Mouse (Mus musculus) left cerebral cortex, postnatal 25 days (tissue): ENCODE results near the gene Dnajc8. TPM values are rescaled to one million over a fixed set of nuclear protein-coding genes. Genes with fewer than 3 reads are reported as not detected.

Experiments used
- DNase-seq, 2 experiments: peaks; one replicate each; pipeline ENCODE4 v3.0.0; 2022; ENCODE audit warnings: low spot score in 2 of 2, mixed read lengths in 1 of 2
- intact Hi-C: fragments of 180-260 bp; cut with DNase I; formaldehyde crosslinking; loops from one replicate; pipeline ENCODE4 v1.15.1; 2025
- total RNA-seq, 2 experiments: library from RNA; stranded (reverse); gene quantifications; 2 replicates each; pipeline ENCODE4 v1.2.3; 2021

Dnajc8 gene
- 10 to 100 TPM; 83.9 to 93.1 TPM for total RNA-seq

- DNase-seq: peak; percentile 93 to 95
- intact Hi-C loops: loop anchor here (10.0 kb wide), 1 partner anchor 369 kb away; no protein-coding TSS in a partner anchor
Observed at GRCm38 (mm10) chr4:132535406-132536121, at the start of gene Dnajc8. Dnajc8 (plus strand) TSS chr4:132535550.

- intact Hi-C loops: no loop called here
- no peak for DNase-seq
Observed at GRCm38 (mm10) chr4:132488521-132488920, 46.8 kb upstream of the Dnajc8 start.

- no peak for DNase-seq
- intact Hi-C loops: no loop called here
Observed at GRCm38 (mm10) chr4:132488976-132489375, 46.4 kb upstream of the Dnajc8 start.

- intact Hi-C loops: no loop called here
Observed at GRCm38 (mm10) chr4:132490273-132491010, 44.9 kb upstream of the Dnajc8 start.

GRCm38 (mm10) chr4:132491057-132491456 is 44.3 kb upstream of the Dnajc8 start:
- no peak for DNase-seq
- intact Hi-C loops: no loop called here

More at GRCm38 (mm10) chr4:132490273-132491010, 44.9 kb upstream of the Dnajc8 start:
- DNase-seq: no peak

GRCm38 (mm10) chr4:132491748-132492147 is 43.6 kb upstream of the Dnajc8 start:
- intact Hi-C loops: no loop called here

GRCm38 (mm10) chr4:132492178-132493060 is 42.9 kb upstream of the Dnajc8 start:
- DNase-seq: no peak

More at GRCm38 (mm10) chr4:132491748-132492147, 43.6 kb upstream of the Dnajc8 start:
- no peak for DNase-seq

GRCm38 (mm10) chr4:132494271-132494918 is 41.0 kb upstream of the Dnajc8 start:
- DNase-seq: peak in 1 of 2 experiments; percentile 19
- intact Hi-C loops: no loop called here

More at GRCm38 (mm10) chr4:132492178-132493060, 42.9 kb upstream of the Dnajc8 start:
- intact Hi-C loops: no loop called here

GRCm38 (mm10) chr4:132501639-132502038 is 33.7 kb upstream of the Dnajc8 start:
- no peak for DNase-seq
- intact Hi-C loops: no loop called here

GRCm38 (mm10) chr4:132503344-132503743 is 32.0 kb upstream of the Dnajc8 start:
- intact Hi-C loops: no loop called here
- DNase-seq: no peak

GRCm38 (mm10) chr4:132505034-132505738 is 30.2 kb upstream of the Dnajc8 start:
- DNase-seq: no peak
- intact Hi-C loops: no loop called here

GRCm38 (mm10) chr4:132505800-132506199 is 29.6 kb upstream of the Dnajc8 start:
- intact Hi-C loops: loop anchor here (1.0 kb wide), 1 partner anchor 30 kb away; no protein-coding TSS in a partner anchor

GRCm38 (mm10) chr4:132506250-132506649 is 29.1 kb upstream of the Dnajc8 start:
- no peak for DNase-seq
- intact Hi-C loops: loop anchor here (1.0 kb wide), 1 partner anchor 31 kb away; no protein-coding TSS in a partner anchor

More at GRCm38 (mm10) chr4:132505800-132506199, 29.6 kb upstream of the Dnajc8 start:
- DNase-seq: no peak

GRCm38 (mm10) chr4:132507210-132507609 is 28.1 kb upstream of the Dnajc8 start:
- intact Hi-C loops: no loop called here
- no peak for DNase-seq

GRCm38 (mm10) chr4:132509621-132510296 is 25.6 kb upstream of the Dnajc8 start:
- DNase-seq: peak; percentile 61 to 75
- intact Hi-C loops: loop anchor here (1.0 to 10.0 kb wide), 3 partner anchors 45 to 205 kb away; partner anchors contain the start of genes Rab42 and Rcc1

GRCm38 (mm10) chr4:132510352-132510798 is 25.0 kb upstream of the Dnajc8 start, which contains the start of gene Sesn2:
Sesn2 (minus strand) TSS chr4:132510501.
- intact Hi-C loops: loop anchor here (5.0 to 10.0 kb wide), 2 partner anchors 158 to 206 kb away; partner anchors contain the start of genes Rab42 and Rcc1
- DNase-seq: peak; percentile 96 to 99

- DNase-seq: no peak
- intact Hi-C loops: loop anchor here (5.0 to 10.0 kb wide), 2 partner anchors 160 to 207 kb away; partner anchors contain the start of genes Rab42 and Rcc1
Observed at GRCm38 (mm10) chr4:132512080-132512479, 23.3 kb upstream of the Dnajc8 start.
